Mouse (Mus musculus): ENCODE results near the gene Kat6b.
A peak's percentile ranks its signal among the peaks of the same experiment; 100 is the strongest.

Kat6b gene

GRCm38 (mm10) chr14:21560481-21561209 lies 79.4 kb downstream of the Kat6b start:
- no peak for DNase-seq (ENCODE audit: low read depth, low spot score)

- no peak for DNase-seq (ENCODE audit: low read depth, low spot score)
Measured at GRCm38 (mm10) chr14:21561396-21562065, 80.3 kb downstream of the Kat6b start.

- DNase-seq (ENCODE audit: low read depth, low spot score) = no peak
Measured at GRCm38 (mm10) chr14:21563584-21564118, 82.4 kb downstream of the Kat6b start.

- peak; percentile 42 for DNase-seq (ENCODE audit: low read depth, low spot score)
Measured at GRCm38 (mm10) chr14:21565541-21566353, 84.5 kb downstream of the Kat6b start.

- no peak for DNase-seq (ENCODE audit: low read depth, low spot score)
Measured at GRCm38 (mm10) chr14:21567293-21567984, 86.2 kb downstream of the Kat6b start.

GRCm38 (mm10) chr14:21568821-21569220 lies 87.6 kb downstream of the Kat6b start:
- no peak for DNase-seq (ENCODE audit: low read depth, low spot score)

- DNase-seq (ENCODE audit: low read depth, low spot score) = no peak
Measured at GRCm38 (mm10) chr14:21574686-21575309, 93.6 kb downstream of the Kat6b start.

GRCm38 (mm10) chr14:21576867-21577266 lies 95.6 kb downstream of the Kat6b start:
- no peak for DNase-seq (ENCODE audit: low read depth, low spot score)

GRCm38 (mm10) chr14:21581198-21581597 lies 100.0 kb downstream of the Kat6b start:
- DNase-seq (ENCODE audit: low read depth, low spot score) = no peak

GRCm38 (mm10) chr14:21582301-21582700 lies 101.1 kb downstream of the Kat6b start:
- DNase-seq (ENCODE audit: low read depth, low spot score) = no peak

GRCm38 (mm10) chr14:21583051-21583450 lies 101.8 kb downstream of the Kat6b start:
- DNase-seq (ENCODE audit: low read depth, low spot score) = peak; percentile 72

GRCm38 (mm10) chr14:21583868-21584267 lies 102.6 kb downstream of the Kat6b start:
- DNase-seq (ENCODE audit: low read depth, low spot score) = no peak

- no peak for DNase-seq (ENCODE audit: low read depth, low spot score)
Measured at GRCm38 (mm10) chr14:21584468-21585135, 103.4 kb downstream of the Kat6b start.

GRCm38 (mm10) chr14:21585491-21586251 lies 104.4 kb downstream of the Kat6b start:
- DNase-seq (ENCODE audit: low read depth, low spot score) = no peak

- DNase-seq (ENCODE audit: low read depth, low spot score) = no peak
Measured at GRCm38 (mm10) chr14:21586481-21587118, 105.4 kb downstream of the Kat6b start.

- DNase-seq (ENCODE audit: low read depth, low spot score) = no peak
Measured at GRCm38 (mm10) chr14:21587931-21588330, 106.7 kb downstream of the Kat6b start.

- no peak for DNase-seq (ENCODE audit: low read depth, low spot score)
Measured at GRCm38 (mm10) chr14:21589620-21590019, 108.4 kb downstream of the Kat6b start.

- no peak for DNase-seq (ENCODE audit: low read depth, low spot score)
Measured at GRCm38 (mm10) chr14:21590205-21590604, 109.0 kb downstream of the Kat6b start.

GRCm38 (mm10) chr14:21592152-21592551 lies 110.9 kb downstream of the Kat6b start:
- no peak for DNase-seq (ENCODE audit: low read depth, low spot score)

Data from telencephalon, adult 2 months (tissue).